Mouse (Mus musculus) adrenal gland, postnatal 10 days (tissue): ENCODE results near the gene Mcrs1. TPM values are rescaled to one million over a fixed set of nuclear protein-coding genes. Genes with fewer than 3 reads are reported as not detected.

ENCODE experiments used
- DNase-seq: peaks from one replicate; pipeline ENCODE4 v3.0.0; 2021; ENCODE audit warnings: mixed read lengths
- total RNA-seq, 2 experiments: library from RNA; stranded (reverse); gene quantifications; 2 replicates each; pipeline ENCODE4 v1.2.3; 2021

Gene Mcrs1
- total RNA-seq, 2 experiments from 2014 or later = 40.5 to 59.5 TPM

GRCm38 (mm10) chr15:99214941-99215340 is 36.8 kb downstream of the Mcrs1 start:
- no peak for DNase-seq

- DNase-seq = no peak
Measured at GRCm38 (mm10) chr15:99213183-99213582, 38.6 kb downstream of the Mcrs1 start.

GRCm38 (mm10) chr15:99205959-99206358 is 45.8 kb downstream of the Mcrs1 start:
- no peak for DNase-seq

GRCm38 (mm10) chr15:99198761-99199160 is 53.0 kb downstream of the Mcrs1 start:
- peak; percentile 63 for DNase-seq

- DNase-seq = no peak
Measured at GRCm38 (mm10) chr15:99195043-99195442, 56.7 kb downstream of the Mcrs1 start.

- no peak for DNase-seq
Measured at GRCm38 (mm10) chr15:99194358-99194757, 57.4 kb downstream of the Mcrs1 start.

Other genes with a start within 250 kb of the Mcrs1 start
- gene Tuba1c, start 222.1 kb downstream of the Mcrs1 start, total RNA-seq = 100 to 1,000 TPM; 144 to 176 TPM
- gene Prph, start 196.8 kb downstream of the Mcrs1 start, total RNA-seq = 10 to 100 TPM; 24.0 to 59.0 TPM
- gene Troap, start 177.4 kb downstream of the Mcrs1 start, total RNA-seq = 1 to 10 TPM; 8.2 to 9.8 TPM
- gene C1ql4, start 164.1 kb downstream of the Mcrs1 start, total RNA-seq = under 1 TPM in 1 of 2 experiments, not detected in 1; 0.18 TPM
- gene Dnajc22, start 158.8 kb downstream of the Mcrs1 start, total RNA-seq = 10 to 100 TPM; 15.0 to 21.8 TPM
- 10 to 100 TPM; 19.2 to 21.5 TPM for gene Spats2, start 126.0 kb downstream of the Mcrs1 start, total RNA-seq
- gene Kcnh3, start 27.1 kb downstream of the Mcrs1 start, total RNA-seq = 1 to 10 TPM; 1.6 to 1.8 TPM
- gene Prpf40b, start 43.1 kb upstream of the Mcrs1 start, total RNA-seq = 10 to 100 TPM; 40.4 to 57.2 TPM
- gene Fam186b, start 43.9 kb upstream of the Mcrs1 start, total RNA-seq = 1 to 10 TPM; 1.5 to 1.9 TPM
- gene Fmnl3, start 118.5 kb upstream of the Mcrs1 start, total RNA-seq = 10 to 100 TPM; 27.6 to 31.7 TPM
- gene Tmbim6, start 140.9 kb upstream of the Mcrs1 start, total RNA-seq = 100 to 1,000 TPM; 581 to 642 TPM
- 10 to 100 TPM; 19.8 to 34.0 TPM for gene Nckap5l, start 205.8 kb upstream of the Mcrs1 start, total RNA-seq
- gene Bcdin3d, start 222.8 kb upstream of the Mcrs1 start, total RNA-seq = 1 to 10 TPM; 6.0 to 6.5 TPM